Mouse (Mus musculus): Measurements from ENCODE around the gene Lemd2.

GRCm38 (mm10) chr17:27189640-27190216, 14.5 kb downstream of the Lemd2 start:
- TF ChIP-seq GATA2 (IDR thresholded peaks at IDR 0.05; ENCODE audit: borderline replicate concordance, low read depth, low read length) (no peak), CTCF (IDR thresholded peaks at IDR 0.05; ENCODE audit: low read depth, low read length) (peak; percentile 98), TAL1 (conservative IDR thresholded peaks at IDR 0.05; ENCODE audit: low read depth, low read length) (no peak), GATA1 (IDR thresholded peaks at IDR 0.05; ENCODE audit: borderline replicate concordance, low read length) (no peak), POLR2AphosphoS5 (IDR thresholded peaks at IDR 0.05; ENCODE audit: insufficient replicate concordance, low read depth, low read length) (no peak)
